Mouse (Mus musculus) liver, embryonic 14.5 days (tissue): ENCODE data around the gene Zfc3h1.

Experiments
- CTCF ChIP-seq: IDR thresholded peaks from 2 replicates; pipeline ENCODE4 v1.5.1; 2016; ENCODE audit warnings: antibody characterized with exemption, low read depth, control low read depth
- EP300 ChIP-seq: IDR thresholded peaks from 2 replicates; pipeline ENCODE4 v1.6.1; 2016; ENCODE audit warnings: antibody characterized with exemption, low read depth

DNA sequence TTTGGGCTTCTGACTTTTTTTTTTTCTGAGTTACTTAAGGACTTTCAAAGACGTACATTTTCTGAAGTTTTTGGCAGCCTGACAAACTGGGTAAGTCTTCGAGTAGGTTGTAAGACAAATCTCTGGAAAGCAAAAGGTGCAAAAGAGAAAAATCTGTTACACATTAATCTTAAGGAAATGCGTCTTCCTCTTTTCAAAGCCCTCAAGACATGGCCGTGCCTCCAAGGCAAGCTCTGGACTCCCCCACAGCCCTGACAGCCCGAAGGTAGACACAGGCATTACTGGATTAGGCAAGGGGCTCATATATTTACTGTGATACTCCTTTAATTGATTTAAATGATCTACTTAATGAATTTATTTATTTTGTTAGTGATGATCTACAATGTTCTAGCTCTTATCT, 77.9 kb downstream of the Zfc3h1 start:
- no peak for TF ChIP-seq CTCF
- no peak for TF ChIP-seq EP300
